Mouse (Mus musculus) brain, embryonic 14.5 days (tissue): ENCODE results near the gene Rbbp6.

Source experiments
- CTCF ChIP-seq: fragments of 200-500 bp; IDR thresholded peaks from 2 replicates; pipeline ENCODE4 v1.5.1; 2012; ENCODE audit warnings: inconsistent platforms, mild to moderate bottlenecking, moderate library complexity, borderline replicate concordance; ENCODE audit not compliant: insufficient read depth, insufficient read length; ENCODE audit errors: extremely low read depth
- POLR2A ChIP-seq: fragments of 200-500 bp; IDR thresholded peaks from 2 replicates; pipeline ENCODE4 v1.6.1; 2012; ENCODE audit warnings: mild to moderate bottlenecking, inconsistent platforms, borderline replicate concordance; ENCODE audit not compliant: poor library complexity, insufficient read depth, insufficient read length, severe bottlenecking; ENCODE audit errors: extremely low read depth

- TF ChIP-seq CTCF (no peak), POLR2A (no peak)
Observed at GRCm38 (mm10) chr7:122968751-122969150, 3.3 kb downstream of the Rbbp6 start.
